Mouse (Mus musculus) gastrocnemius, adult 8-10 months (tissue): ENCODE results near the gene Plxnd1. TPM values are rescaled to one million over a fixed set of nuclear protein-coding genes. Genes with fewer than 3 reads are reported as not detected.

Source experiments
- DNase-seq, 2 experiments: peaks; one replicate each; pipeline ENCODE4 v3.0.0; 2022; ENCODE audit warnings: low spot score in 2 of 2
- total RNA-seq, 4 experiments: library from RNA; stranded (reverse); gene quantifications; 2 replicates each; pipeline ENCODE4 v1.2.4; 2022

Plxnd1 gene
- total RNA-seq, 4 experiments from 2014 or later, result 12.9 to 25.5 (median 19.1) TPM

GRCm38 (mm10) chr6:115959151-115959691 is 35.6 kb downstream of the Plxnd1 start:
- DNase-seq, result peak; percentile 86 to 90

- DNase-seq, result no peak
Measured at GRCm38 (mm10) chr6:115958445-115958844, 36.4 kb downstream of the Plxnd1 start.

- no peak for DNase-seq
Measured at GRCm38 (mm10) chr6:115957681-115958080, 37.1 kb downstream of the Plxnd1 start.

GRCm38 (mm10) chr6:115956922-115957601 is 37.7 kb downstream of the Plxnd1 start:
- peak in 1 of 2 experiments; percentile 70 for DNase-seq

GRCm38 (mm10) chr6:115956418-115956921 is 38.3 kb downstream of the Plxnd1 start:
- no peak for DNase-seq

- no peak for DNase-seq
Measured at GRCm38 (mm10) chr6:115955664-115956063, 39.1 kb downstream of the Plxnd1 start.

- no peak for DNase-seq
Measured at GRCm38 (mm10) chr6:115955169-115955568, 39.6 kb downstream of the Plxnd1 start.

GRCm38 (mm10) chr6:115954506-115955074 is 40.2 kb downstream of the Plxnd1 start:
- no peak for DNase-seq

GRCm38 (mm10) chr6:115946389-115946788 is 48.4 kb downstream of the Plxnd1 start:
- DNase-seq, result no peak

GRCm38 (mm10) chr6:115945633-115946032 is 49.2 kb downstream of the Plxnd1 start:
- no peak for DNase-seq

GRCm38 (mm10) chr6:115944638-115945037 is 50.2 kb downstream of the Plxnd1 start, which contains the start of gene H1foo:
Gene H1foo (plus strand): TSS chr6:115944938.
- DNase-seq, result no peak

- DNase-seq, result no peak
Measured at GRCm38 (mm10) chr6:115943498-115944427, 51.0 kb downstream of the Plxnd1 start.

- DNase-seq, result no peak
Measured at GRCm38 (mm10) chr6:115941128-115941527, 53.7 kb downstream of the Plxnd1 start.

GRCm38 (mm10) chr6:115940603-115941002 is 54.2 kb downstream of the Plxnd1 start:
- no peak for DNase-seq

- DNase-seq, result no peak
Measured at GRCm38 (mm10) chr6:115938798-115939197, 56.0 kb downstream of the Plxnd1 start.

- DNase-seq, result no peak
Measured at GRCm38 (mm10) chr6:115938011-115938410, 56.8 kb downstream of the Plxnd1 start.

GRCm38 (mm10) chr6:115935544-115935943 is 59.3 kb downstream of the Plxnd1 start:
- DNase-seq, result no peak

GRCm38 (mm10) chr6:115932391-115932790 is 62.4 kb downstream of the Plxnd1 start:
- DNase-seq, result no peak

GRCm38 (mm10) chr6:115931639-115932038 is 63.2 kb downstream of the Plxnd1 start, which contains the start of gene Rho:
Gene Rho (plus strand): TSS chr6:115931748.
- DNase-seq, result no peak

- DNase-seq, result no peak
Measured at GRCm38 (mm10) chr6:115930018-115930417, 64.8 kb downstream of the Plxnd1 start.
